Mouse (Mus musculus) brain, adult 10 weeks (tissue): ENCODE results near the gene Tcl1b4. TPM values are rescaled to one million over a fixed set of nuclear protein-coding genes. Genes with fewer than 3 reads are reported as not detected.

Experiments used
- polyA plus RNA-seq: library from polyadenylated mRNA; stranded (reverse); fragments of 350-450 nt; fragmentation: Illumina TruSeq; extraction: RNeasy Lipid Tissue Mini Kit (QIAGEN cat#74804); gene quantifications from one replicate; pipeline ENCODE4 v1.2.3, GENCODE M21; 2015; ENCODE audit warnings: low read depth, low replicate concordance

The Tcl1b4 gene
- not detected for polyA plus RNA-seq

GRCm38 (mm10) chr12:105201657-105202056, at the start of gene Tcl1b4:
TSS of gene Tcl1b4 (plus strand) at chr12:105201957.

DNA sequence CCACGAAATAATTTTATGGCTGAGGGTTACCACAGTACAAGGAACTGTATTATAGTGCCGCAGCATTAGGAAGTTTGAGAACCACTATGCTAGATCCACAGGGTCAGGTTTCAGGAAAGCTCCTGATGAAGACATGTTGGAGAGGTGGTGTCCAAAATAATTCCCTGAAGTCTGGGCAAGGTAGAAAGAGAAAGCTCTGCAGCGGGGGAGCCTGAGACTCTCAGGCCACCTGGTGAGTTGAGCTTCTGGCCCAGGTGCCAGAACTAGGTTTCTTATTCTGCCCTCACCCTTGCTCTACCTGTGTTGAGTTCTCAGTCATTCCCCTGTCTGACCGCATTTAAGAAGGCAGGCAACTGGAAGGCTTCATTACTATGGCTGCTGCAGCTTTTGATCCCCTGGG, 42.4 kb upstream of the Tcl1b4 start, which contains the start of gene Tcl1b1:
Tcl1b1 (plus strand) TSS at position 301 of the 400 bp plus-strand sequence.

DNA sequence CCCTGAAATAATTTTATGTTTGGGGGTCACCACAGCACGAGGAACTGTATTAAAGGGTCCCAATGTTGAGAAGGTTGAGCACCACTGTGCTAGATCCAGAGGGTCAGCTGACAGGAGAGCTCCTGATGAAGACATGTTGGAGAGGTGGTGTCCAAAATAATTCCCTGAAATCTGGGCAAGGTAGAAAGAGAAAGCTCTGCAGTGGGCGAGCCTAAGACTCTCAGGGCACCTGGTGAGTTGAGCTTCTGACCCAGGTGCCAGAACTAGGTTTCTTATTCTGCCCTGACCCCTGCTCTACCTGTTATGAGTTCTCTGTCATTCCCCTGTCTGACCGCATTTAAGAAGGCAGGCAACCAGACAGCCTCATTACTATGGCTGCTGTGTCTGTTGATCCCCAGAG, 25.7 kb upstream of the Tcl1b4 start, which contains the start of gene Tcl1b5:
Tcl1b5 (plus strand) TSS at position 301 of the 400 bp plus-strand sequence.

DNA sequence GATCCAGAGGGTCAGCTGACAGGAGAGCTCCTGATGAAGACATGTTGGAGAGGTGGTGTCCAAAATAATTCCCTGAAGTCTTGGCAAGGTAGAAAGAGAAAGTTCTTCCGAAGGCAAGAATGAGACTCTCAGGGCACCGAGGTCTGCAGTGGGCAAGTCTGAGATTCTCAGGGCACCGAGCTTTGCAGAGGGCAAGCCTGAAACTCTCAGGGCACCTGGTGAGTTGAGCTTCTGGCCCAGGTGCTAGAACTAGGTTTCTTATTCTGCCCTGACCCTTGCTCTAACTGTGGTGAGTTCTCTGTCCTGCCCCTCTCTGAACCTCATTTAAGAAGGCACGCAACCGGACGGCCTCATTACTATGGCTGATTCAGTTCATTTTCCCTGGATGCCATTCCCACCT, 11.0 kb upstream of the Tcl1b4 start, which contains the start of gene Tcl1b3:
Tcl1b3 (plus strand) TSS at position 301 of the 400 bp plus-strand sequence.

DNA sequence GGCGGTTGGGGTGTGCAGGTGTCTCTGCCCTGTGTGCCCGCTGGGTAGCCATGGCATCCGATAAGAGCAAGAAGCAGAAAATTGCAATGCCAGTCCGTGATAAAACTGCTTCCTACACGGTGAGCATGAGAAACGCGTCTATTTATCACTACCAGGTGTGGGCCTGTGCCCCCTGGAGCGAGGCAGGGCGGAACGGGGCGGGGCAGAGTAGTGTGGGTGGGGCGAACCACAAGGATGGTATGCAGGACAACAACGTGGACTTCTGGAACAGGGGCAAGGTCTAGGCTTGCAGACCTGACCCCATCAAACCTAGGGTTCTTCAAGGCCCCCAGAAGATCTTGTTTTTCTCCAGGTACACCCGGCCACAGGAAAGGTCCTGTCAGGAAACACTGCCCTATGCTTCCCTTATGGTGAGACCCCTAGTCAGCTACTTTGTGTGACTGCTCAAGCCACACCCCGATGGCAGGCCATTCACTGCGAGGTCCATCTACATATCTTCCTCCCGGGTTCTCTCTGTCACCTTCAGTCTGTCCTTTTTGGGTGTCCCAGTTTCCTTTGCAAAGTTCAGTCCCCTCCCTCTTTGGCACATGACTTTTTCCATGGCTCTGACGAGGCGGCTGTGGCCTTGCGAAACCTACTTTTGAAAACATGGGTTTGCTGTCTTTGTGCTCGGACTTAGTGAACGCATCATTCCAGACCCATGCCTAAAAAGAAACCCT, 21.0 kb downstream of the Tcl1b4 start, which contains the start of gene Tcl1:
Tcl1 (minus strand) TSS at position 193 of the 719 bp plus-strand sequence.

Other genes starting within 250 kb of the Tcl1b4 start
- 1.2 TPM for gene Syne3, start 192.1 kb upstream of the Tcl1b4 start, polyA plus RNA-seq
- gene Glrx5, start 169.3 kb upstream of the Tcl1b4 start, polyA plus RNA-seq: 52.7 TPM
- not detected for gene Tcl1b2, start 55.9 kb upstream of the Tcl1b4 start, polyA plus RNA-seq
- gene Tcl1b1, start 42.3 kb upstream of the Tcl1b4 start, polyA plus RNA-seq: not detected
- gene Tcl1b5, start 25.6 kb upstream of the Tcl1b4 start, polyA plus RNA-seq: not detected
- gene Tcl1b3, start 10.9 kb upstream of the Tcl1b4 start, polyA plus RNA-seq: not detected
- gene Tcl1, start 20.8 kb downstream of the Tcl1b4 start, polyA plus RNA-seq: not detected
- gene Tunar, start 131.9 kb downstream of the Tcl1b4 start, polyA plus RNA-seq: 13.2 TPM